22 mouse cellular contexts compared by ENCODE assay signal in genomic region chr7:66149506-66149905, GRCm38 (mm10).
"Had no signal": no experiment of that assay in that cellular context is flagged by ENCODE, and none has a peak within 500 bp of the region (broad histone marks: within the 10 kb centered on the region; RNA-seq: fewer than 3 reads in every experiment).

No protein-coding gene starts in this region.

- H3K9me3 ChIP-seq: limb, embryonic 12.5 days; limb, embryonic 15.5 days; lung, embryonic 15.5 days; midbrain, embryonic 12.5 days; neural tube, embryonic 13.5 days; stomach, embryonic 15.5 days had no signal

- H3K4me1 ChIP-seq: limb, embryonic 12.5 days; stomach, embryonic 15.5 days had no signal

- H3K4me2 ChIP-seq: limb, embryonic 12.5 days; limb, embryonic 15.5 days; liver, embryonic 11.5 days; lung, embryonic 15.5 days; midbrain, embryonic 12.5 days; neural tube, embryonic 13.5 days; stomach, embryonic 15.5 days had no signal

- ATAC-seq: liver, postnatal 0 days; midbrain, embryonic 16.5 days had no signal

- DNase-seq: kidney, adult 2 months; kidney, postnatal 25 days; layer of hippocampus, adult 9-11 months; liver, postnatal 0 days; lung, postnatal 10 days; lung, postnatal 36 days; right cerebral cortex, adult 18-20 months; right cerebral cortex, postnatal 14 days; right cerebral cortex, postnatal 4 days; thymus, postnatal 25 days had no signal

- H3K9ac ChIP-seq: limb, embryonic 12.5 days; limb, embryonic 15.5 days; liver, embryonic 14.5 days; liver, postnatal 0 days; lung, embryonic 15.5 days; midbrain, embryonic 12.5 days; neural tube, embryonic 13.5 days; stomach, embryonic 15.5 days had no signal

- H3K27ac ChIP-seq: kidney, postnatal 0 days; limb, embryonic 12.5 days; limb, embryonic 15.5 days; liver, embryonic 14.5 days; lung, embryonic 15.5 days; midbrain, embryonic 12.5 days; neural tube, embryonic 13.5 days; stomach, embryonic 15.5 days had no signal

- H3K4me3 ChIP-seq: layer of hippocampus, adult 2 months; limb, embryonic 12.5 days; limb, embryonic 15.5 days; lung, embryonic 15.5 days; midbrain, embryonic 12.5 days; myocyte; neural tube, embryonic 13.5 days; stomach, embryonic 15.5 days had no signal

- H3K27me3 ChIP-seq: limb, embryonic 12.5 days; limb, embryonic 15.5 days; lung, embryonic 15.5 days; midbrain, embryonic 12.5 days; neural tube, embryonic 13.5 days; stomach, embryonic 15.5 days had no signal
